ENCODE assay signal across 21 mouse cellular contexts in genomic region chr13:60438177-60438576, GRCm38 (mm10).
"Had no signal": no experiment of that assay in that cellular context is flagged by ENCODE, and none has a peak within 500 bp of the region (broad histone marks: within the 10 kb centered on the region; RNA-seq: fewer than 3 reads in every experiment).

No protein-coding gene starts in this region.

- H3K36me3 ChIP-seq: lung, embryonic 15.5 days; midbrain, embryonic 10.5 days; midbrain, embryonic 12.5 days; neural tube, embryonic 13.5 days; neural tube, embryonic 15.5 days; stomach, embryonic 15.5 days had no signal

- H3K4me2 ChIP-seq: lung, embryonic 15.5 days; midbrain, embryonic 12.5 days; neural tube, embryonic 13.5 days; neural tube, embryonic 15.5 days; stomach, embryonic 15.5 days had no signal

- H3K27ac ChIP-seq: lung, embryonic 15.5 days; midbrain, embryonic 10.5 days; midbrain, embryonic 12.5 days; neural tube, embryonic 13.5 days; neural tube, embryonic 15.5 days; stomach, embryonic 15.5 days; stomach, postnatal 0 days had no signal

- DNase-seq: lung, adult 18-20 months; lung, postnatal 4 days; midbrain, embryonic 14.5 days; retina, postnatal 1 day; right cerebral cortex, adult 18-20 months; right cerebral cortex, postnatal 25 days; right cerebral cortex, postnatal 4 days; spleen, adult 18-20 months; thymus, adult 2 months; thymus, postnatal 25 days; thymus, postnatal 4 days had no signal

- H3K4me1 ChIP-seq: midbrain, embryonic 12.5 days; neural tube, embryonic 15.5 days had no signal

- ATAC-seq: lung, postnatal 0 days; midbrain, embryonic 16.5 days had no signal

- H3K4me3 ChIP-seq: lung, embryonic 15.5 days; midbrain, embryonic 10.5 days; midbrain, embryonic 12.5 days; myocyte; neural tube, embryonic 13.5 days; neural tube, embryonic 15.5 days; stomach, embryonic 15.5 days had no signal

- H3K9me3 ChIP-seq: lung, embryonic 15.5 days; midbrain, embryonic 12.5 days; neural tube, embryonic 13.5 days; neural tube, embryonic 15.5 days; stomach, embryonic 15.5 days had no signal

- H3K9ac ChIP-seq: lung, embryonic 15.5 days; midbrain, embryonic 12.5 days; neural tube, embryonic 13.5 days; neural tube, embryonic 15.5 days; stomach, embryonic 15.5 days had no signal

- H3K27me3 ChIP-seq: lung, embryonic 15.5 days; midbrain, embryonic 12.5 days; neural tube, embryonic 13.5 days; neural tube, embryonic 15.5 days; stomach, embryonic 15.5 days had no signal
